Mouse (Mus musculus) lung, adult 2 months (tissue): Measurements from ENCODE around the gene Zfp609.

Experiments
- CTCF ChIP-seq: fragments of 200-500 bp; IDR thresholded peaks from 2 replicates; pipeline ENCODE4 v1.5.1; 2011; ENCODE audit warnings: mild to moderate bottlenecking, low read length, control low read depth; ENCODE audit not compliant: insufficient read depth
- POLR2A ChIP-seq: fragments of 200-500 bp; IDR thresholded peaks from 2 replicates; pipeline ENCODE4 v1.6.1; 2011; ENCODE audit warnings: low read depth, mild to moderate bottlenecking, control low read depth, low read length, borderline replicate concordance; ENCODE audit errors: extremely low read depth

DNA sequence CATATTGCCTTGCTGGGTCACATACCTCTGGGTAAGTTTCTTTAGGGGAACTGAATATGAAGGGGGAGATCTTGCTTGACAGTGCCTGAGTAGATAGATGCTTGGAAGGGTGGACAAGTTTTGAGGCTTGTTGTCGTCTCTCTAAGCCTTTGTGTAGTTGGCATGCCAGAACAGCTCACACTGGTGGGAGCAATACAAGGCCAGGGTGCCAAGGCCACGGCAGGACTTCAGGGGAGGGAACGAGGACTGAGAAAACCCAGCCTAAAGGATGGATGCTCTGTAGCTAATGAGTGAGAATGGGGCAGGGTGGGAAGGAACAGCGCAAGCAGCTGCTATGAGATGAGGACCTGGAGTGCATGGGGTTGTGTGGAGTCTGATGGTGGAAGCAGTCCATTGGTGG, 182.4 kb downstream of the Zfp609 start:
- no peak for TF ChIP-seq POLR2A
- no peak for TF ChIP-seq CTCF
